Mouse (Mus musculus): ENCODE measurements around the gene Defa21.
"Not testable (repeated sequence)": the region's sequence is repeated elsewhere in the genome, so short reads cannot be mapped to it uniquely, and the experiment has no call there.

Gene Defa21

DNA sequence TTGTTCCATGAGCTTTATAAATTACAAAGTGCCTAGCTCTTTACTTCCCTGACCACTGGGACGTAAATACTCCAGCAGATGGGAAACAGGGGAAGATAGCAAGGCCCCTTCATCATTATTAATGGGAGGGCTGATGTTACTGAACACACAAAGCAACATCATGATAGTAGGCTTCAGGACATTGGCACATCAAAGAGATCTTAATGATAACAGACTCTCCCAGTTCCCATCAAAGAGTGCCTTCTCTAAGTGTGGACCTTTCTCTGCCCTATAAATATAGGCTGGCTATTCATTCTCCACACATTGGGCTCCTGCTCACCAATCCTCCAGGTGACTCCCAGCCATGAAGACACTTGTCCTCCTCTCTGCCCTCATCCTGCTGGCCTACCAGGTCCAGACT is at the start of gene Defa21:
Gene Defa21, plus strand, starts transcription at position 301 of the 400 bp plus-strand sequence.
- DNase-seq = not testable (repeated sequence)

DNA sequence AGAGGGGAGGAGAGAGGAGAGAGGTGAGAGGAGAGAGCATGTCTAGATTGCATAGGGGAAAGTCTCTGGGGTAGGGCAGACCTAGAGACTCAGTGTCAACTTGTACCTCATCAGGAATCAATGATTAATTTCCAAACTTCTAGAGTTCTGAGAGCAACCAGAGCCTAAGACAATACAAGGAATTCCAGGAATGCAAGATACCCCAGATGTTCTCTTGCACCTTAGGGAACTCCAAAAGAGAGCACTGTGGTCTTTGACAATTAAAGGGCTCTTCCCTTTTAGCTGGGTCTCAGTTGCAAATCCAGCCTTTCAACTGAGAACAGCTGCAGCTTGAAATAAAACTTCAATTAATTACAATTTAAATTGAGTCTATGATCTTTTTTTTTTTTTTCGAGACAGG is 45.5 kb upstream of the Defa21 start:
- DNase-seq = no peak

DNA sequence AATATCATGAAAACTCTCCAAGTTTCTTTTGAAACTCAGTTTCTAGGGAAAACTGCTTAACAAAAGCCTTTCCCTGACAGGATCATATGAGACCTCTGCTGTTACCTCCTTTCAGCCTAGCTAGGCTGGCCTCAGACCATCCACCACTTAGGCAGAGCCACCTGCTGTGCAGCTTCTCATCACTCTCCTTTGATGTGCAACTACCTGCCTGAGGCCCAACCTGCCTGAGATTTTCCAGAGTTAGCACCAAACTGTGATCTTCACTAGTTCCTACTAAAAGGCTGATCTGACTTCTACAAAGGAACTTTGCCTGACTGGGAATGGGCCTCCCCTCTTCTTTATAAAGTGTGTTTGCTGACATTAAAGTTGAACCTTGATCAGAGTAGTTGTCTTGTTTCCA is 31.3 kb upstream of the Defa21 start:
- not testable (repeated sequence) for DNase-seq

DNA sequence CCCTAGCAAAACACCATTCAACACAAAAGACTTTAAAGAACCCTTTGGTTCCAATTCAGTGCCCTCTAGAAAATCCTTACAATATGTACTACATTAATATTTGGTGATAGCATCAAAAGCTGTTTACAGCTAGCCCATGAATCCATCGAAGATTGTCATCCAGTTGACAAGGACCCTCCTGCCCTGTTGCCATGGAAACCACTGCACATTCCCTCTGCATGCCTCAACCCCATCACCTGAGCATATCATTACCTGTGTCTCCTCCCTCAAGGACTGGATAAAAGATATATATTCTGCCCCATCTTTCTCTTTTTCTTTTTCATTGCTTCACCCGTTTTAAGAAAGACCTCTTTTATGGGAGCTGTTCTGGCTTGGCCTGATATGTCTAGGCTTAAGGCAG is 28.6 kb upstream of the Defa21 start:
- DNase-seq = no peak

DNA sequence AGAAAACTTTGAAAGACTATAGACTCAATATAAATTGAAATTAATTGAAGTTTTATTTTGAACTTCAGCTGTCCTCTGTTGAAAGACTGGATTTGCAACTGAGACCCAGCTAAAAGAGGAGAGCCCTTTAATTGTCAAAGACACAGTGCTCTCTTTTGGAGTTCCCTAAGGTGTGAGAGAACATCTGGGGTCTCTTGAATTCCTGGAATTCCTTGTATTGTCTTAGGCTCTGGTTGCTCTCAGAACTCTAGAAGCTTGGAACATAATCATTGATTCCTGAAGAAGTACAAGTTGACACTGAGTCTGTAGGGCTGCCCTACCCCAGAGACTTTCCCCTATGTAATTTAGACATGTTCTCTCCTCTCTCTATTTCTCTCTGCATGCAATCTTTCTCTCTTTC is 28.1 kb upstream of the Defa21 start:
- no peak for DNase-seq

DNA sequence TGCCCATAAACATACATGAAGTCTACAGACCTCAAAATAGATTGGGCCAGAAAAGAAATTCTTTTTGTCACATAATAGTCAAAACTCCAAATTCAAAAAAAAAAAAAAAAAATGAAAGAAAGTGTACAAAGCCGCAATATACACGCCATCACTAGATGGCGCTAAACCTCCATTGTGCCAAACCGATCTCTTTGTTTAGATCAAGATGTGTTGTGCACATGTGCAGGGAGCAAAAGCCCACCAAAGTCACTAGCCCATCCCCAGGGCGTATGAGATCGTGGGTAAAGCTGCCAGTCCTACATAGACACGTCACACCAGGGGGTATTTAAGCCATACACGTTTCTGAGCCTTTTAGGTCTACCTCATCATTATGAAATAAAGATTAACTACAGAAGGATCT is 24.2 kb upstream of the Defa21 start:
- DNase-seq = no peak

DNA sequence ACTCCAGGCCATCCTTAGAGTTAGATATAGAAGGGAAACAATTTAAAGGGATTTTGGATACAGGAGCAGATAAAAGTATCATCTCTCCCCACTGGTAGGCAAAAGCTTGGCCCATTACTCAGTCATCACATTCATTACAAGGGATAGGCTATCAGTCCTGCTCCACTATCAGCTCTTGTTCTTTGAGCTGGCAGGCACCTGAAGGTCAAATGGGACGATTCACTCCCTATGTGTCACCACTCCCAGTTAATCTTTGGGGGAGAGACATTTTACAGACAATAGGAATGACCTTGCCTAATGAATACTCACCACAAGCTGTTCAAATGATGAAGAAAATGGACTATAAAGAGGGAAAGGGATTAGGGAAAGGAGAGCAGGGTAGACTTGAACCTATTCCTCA is 18.5 kb upstream of the Defa21 start:
- no peak for DNase-seq

DNA sequence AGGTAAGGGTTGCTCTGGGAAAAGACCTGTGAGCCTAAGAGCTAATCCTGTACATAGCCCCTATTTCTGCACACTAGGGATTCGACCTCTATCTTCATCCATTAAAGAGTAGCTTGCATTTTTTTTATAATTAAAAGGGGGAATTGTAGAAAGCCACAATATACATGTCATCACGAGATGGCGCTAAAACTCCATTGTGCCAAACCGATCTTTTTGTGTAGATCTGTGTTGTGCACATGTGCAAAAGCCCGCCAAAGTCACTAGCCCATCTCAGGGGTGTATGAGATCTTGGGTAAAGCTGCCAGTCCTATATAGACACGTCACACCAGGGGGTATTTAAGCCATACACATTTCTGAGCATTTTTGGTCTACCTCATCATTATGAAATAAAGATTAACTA is 16.8 kb upstream of the Defa21 start:
- not testable (repeated sequence) for DNase-seq

DNA sequence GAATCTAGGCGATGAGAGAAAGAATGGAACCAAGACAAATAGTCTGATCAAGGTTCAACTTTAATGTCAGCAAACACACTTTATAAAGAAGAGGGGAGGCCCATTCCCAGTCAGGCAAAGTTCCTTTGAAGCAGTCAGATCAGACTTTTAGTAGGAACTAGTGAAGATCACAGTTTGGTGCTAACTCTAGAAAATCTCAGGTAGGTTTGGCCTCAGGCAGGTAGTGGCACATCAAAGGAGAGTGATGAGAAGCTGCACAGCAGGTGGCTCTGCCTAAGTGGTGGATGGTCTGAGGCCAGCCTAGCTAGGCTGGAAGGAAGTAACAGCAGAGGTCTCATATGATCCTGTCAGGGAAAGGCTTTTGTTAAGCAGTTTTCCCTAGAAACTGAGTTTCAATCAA is 14.8 kb upstream of the Defa21 start:
- not testable (repeated sequence) for DNase-seq

DNA sequence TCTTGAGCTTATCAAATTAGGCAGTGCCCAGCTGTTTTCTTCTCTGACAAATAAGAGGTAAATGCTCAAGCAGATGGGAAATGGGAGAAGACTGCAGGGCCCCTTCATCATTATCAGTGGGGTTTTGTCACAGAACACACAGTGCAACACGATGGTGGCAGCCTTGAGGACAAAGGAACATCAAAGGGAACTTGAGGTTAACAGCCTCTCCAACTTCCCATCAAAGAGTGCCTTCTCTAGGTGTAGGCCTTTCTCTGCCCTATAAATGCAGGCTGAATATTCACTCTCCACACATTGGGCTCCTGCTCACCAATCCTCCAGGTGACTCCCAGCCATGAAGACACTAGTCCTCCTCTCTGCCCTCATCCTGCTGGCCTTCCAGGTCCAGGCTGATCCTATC is 29.4 kb downstream of the Defa21 start, which contains the start of gene Defa23:
Gene Defa23, plus strand, starts transcription at position 301 of the 400 bp plus-strand sequence.
- DNase-seq = not testable (repeated sequence)

DNA sequence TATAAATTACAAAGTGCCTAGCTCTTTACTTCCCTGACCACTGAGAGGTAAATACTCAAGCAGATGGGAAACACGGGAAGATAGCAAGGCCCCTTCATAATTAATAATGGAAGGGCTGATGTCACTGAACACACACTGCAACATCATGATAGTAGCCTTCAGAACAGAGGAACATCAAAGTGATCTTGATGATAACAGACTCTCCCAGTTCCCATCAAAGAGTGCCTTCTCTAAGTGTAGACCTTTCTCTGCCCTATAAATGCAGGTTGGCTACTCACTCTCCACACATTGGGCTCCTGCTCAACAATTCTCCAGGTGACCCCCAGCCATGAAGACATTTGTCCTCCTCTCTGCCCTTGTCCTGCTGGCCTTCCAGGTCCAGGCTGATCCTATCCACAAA is 39.4 kb downstream of the Defa21 start, which contains the start of gene Defa35:
Gene Defa35, plus strand, starts transcription at position 301 of the 400 bp plus-strand sequence.
- not testable (repeated sequence) for DNase-seq

Measured in cerebellum, adult 9-10 months (tissue).